Mouse (Mus musculus): ENCODE data around the gene Itga6.

DNA sequence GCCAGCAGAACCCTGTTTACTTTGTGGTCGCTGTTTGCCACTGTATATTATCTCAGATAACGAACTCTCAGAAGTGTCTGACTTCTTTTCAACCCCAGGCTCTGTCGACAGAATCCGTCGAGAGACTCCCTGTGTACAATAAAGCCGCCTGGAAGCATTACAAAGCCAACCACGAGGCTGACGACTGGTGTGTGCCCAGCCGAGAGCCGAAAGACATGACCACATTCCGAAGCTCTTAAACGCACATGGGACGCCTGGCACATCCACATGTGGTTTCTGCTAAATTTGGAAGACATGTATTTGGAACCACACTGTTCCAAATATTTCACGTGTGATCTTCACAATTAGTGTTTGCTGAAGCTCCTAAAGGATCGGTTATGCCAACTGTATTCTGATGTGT, 154.5 kb downstream of the Itga6 start:
- TF ChIP-seq CTCF (IDR thresholded peaks at IDR 0.05; ENCODE audit: low read depth, low read length) (no peak), POLR2AphosphoS5 (IDR thresholded peaks at IDR 0.05; ENCODE audit: insufficient replicate concordance, low read depth, low read length) (no peak), GATA1 (IDR thresholded peaks at IDR 0.05; ENCODE audit: borderline replicate concordance, low read length) (no peak), TAL1 (conservative IDR thresholded peaks at IDR 0.05; ENCODE audit: low read depth, low read length) (no peak)
